Mouse (Mus musculus) frontal cortex, adult (tissue): ENCODE data around the gene Snapc3.
"Not testable (repeated sequence)": the region's sequence is repeated elsewhere in the genome, so short reads cannot be mapped to it uniquely, and the experiment has no call there.

ENCODE experiments used
- ATAC-seq: cut with Nextera tagmentation; 2 replicates; pipeline ENCODE4 v1.9.2; 2017; ENCODE audit warnings: mild to moderate bottlenecking, moderate library complexity, mixed read lengths; ENCODE audit not compliant: low TSS enrichment

Snapc3 gene

DNA sequence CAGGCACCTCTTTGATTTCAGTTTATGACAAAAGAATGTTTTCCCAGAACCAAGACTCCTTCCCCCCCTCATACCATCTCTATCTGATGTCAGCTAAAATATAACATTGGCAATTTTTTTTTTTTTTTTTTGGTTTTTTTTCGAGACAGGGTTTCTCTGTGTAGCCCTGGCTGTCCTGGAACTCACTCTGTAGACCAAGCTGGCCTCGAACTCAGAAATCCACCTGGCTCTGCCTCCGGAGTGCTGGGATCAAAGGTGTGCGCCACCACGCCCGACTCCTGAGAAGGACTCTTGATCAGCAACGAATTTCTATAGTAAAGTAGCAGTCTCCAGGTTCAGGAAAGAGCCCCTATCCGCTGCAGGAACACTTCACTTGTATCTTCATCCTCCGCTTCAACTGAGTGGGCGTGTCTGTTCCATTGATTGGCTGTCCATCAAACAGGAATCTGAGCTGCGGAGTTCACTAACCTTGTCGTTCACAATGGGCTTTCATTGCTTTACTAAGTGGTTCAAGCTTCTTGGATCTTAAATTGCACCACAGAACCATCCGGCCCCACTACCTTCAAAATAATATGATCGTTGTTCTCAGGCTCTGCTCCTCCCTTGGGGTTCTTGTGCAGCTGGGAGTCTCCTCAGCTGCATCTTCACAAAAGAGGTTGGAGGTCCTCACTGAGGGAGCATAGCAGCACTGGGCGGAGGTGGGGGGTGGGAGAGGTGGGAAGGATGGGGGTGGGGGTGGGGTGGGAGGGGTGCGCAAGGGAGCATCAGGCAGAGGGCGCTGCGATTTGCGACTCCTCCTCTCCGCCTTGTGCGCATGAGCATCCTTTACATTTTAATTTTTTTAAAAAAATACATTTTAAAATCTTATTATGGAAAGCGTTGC is 82.9 kb downstream of the Snapc3 start:
- peak; percentile 80 for ATAC-seq

DNA sequence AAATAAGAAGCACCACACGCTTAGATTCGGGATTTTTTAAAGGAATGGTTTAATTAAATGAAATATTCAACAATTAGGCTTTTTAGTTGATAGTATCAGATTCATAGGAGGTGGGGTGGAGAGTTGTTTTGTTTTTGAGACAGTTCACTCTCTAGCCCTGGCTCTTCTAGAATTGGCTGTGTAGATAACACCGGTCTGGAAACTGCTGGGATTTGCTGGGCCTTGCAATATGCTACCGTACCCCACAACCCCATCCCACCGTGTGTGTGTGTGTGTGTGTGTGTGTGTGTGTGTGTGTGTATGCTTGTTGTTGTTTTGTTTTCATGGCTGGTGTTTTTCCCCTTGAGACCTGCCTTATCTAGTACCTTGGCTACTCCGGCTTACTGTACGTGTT is 83.5 kb downstream of the Snapc3 start:
- ATAC-seq, result peak; percentile 51

DNA sequence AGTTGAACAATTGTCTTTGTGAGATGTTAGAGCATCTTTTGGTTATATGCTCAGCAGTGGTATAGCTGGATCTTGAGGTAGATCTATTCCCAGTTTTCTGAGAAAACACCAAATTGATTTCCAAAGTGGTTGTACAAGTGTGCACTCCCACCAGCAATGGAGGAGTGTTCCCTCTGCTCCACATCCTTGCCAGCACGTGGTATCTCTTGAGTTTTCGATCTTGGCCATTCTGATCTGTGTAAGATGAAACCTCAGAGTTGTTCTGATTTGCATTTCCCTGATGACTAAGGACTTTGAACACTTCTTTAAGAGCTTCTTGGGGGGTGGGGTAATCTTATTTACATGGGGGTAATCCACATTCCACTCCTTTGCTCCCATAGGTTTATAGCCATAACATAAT is 92.1 kb downstream of the Snapc3 start:
- no peak for ATAC-seq

DNA sequence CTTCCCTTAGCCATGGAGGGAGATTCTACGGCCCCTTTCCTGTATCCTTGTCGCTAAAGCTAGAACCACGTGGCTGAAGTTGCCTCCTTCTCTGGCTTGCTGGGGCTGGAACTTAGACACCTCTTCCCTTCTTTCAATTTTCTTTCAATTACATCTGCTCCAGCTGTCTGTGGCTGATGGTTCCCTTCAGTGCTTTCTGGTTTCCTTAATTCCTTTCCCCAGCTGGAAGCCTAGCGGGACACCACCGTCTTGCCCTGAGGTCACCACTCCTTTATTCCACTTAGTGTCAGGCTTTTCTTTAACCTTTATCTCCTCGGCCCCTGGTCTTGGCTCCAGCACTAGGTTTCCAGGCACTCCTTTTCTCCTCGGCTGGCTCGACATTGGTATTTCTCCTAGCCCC is 93.6 kb downstream of the Snapc3 start:
- ATAC-seq, result no peak

DNA sequence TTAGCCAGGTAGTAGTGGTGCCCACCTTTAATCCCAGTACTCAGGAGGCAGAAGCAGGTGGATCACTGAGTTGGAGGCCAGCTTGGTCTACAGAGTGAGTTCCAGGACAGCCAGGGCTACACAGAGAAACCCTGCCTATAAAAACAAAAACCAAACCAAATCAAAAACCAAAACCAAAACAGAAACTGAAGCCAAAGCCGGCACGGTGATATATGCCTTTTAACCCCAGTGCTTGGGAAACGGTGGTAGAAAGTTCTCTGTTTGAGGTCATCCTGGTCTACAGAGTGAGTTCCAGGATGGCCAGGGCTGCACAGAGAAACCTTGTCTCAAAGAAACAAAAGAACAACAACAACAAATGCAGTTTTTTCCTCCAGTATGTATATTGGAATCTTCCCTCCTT is 94.7 kb downstream of the Snapc3 start:
- no peak for ATAC-seq

DNA sequence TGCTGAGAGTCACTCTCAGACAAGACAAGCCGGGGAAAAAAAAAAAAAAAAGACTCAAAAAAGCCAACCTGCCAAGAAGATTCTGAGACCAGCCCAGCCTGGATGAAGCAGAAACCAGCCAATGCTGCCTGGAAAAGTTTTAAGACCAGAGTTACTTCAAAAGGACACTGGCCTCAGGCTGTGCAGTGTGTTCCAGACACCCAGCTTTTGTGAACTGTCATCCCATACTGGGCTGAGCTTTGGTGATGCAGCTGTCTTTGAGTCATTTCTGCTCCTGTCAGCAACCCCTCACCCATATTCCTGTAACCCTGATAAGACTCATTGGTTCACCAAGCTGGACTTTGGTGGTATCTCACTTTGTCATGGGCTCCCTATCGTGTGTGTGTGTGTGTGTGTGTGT is 95.1 kb downstream of the Snapc3 start:
- no peak for ATAC-seq

DNA sequence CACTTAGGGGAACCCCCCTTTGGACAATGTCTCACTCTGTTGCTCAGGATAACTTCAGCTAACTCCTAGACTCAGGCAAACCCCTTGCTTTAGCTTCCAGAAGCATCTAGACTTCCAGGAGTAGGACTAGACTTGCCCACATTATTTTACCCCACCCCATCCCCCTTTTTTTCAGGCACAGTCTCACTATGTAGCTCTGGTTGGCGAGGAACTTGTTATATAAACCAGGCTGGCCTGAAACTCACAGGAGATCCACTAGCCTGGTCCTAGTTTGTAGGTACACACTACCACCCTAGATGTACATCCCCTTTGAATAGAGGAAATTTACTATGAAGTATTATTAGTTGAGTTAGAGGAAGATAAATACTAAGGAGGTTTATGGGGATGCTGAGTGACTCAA is 96.7 kb downstream of the Snapc3 start:
- peak; percentile 66 for ATAC-seq

DNA sequence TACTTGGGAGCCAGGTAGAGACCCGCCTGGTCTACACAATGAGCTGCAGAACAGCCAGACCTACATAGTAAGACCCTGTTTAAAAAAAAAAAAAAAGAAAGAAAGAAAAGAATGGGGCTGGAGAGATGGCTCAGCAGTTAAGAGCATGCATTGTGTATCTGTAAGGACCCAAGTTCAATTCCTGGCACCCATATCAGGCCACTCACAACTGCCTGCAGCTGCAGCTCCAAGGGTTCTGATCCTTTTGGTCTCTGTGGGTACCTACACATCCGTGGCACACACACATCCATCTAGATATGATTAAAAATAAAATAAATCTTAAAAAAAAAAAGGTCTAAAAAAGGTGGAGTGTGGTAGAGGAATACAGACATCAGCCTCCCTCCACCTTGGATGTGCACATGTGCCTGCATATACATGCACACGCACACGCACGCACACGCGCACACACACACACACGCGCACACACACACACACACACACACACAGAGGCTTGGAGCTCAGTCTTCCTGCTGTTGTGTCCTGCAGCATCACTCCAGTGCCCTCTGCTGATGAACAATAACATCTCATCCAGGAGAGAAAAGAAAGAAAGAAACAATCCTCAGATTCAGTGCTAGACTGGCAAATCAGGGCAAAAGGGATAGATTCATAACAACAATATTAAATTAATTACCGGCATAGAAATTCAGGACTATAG is 97.6 kb downstream of the Snapc3 start:
- peak; percentile 67; the same call in 1 of the 2 replicates for ATAC-seq

DNA sequence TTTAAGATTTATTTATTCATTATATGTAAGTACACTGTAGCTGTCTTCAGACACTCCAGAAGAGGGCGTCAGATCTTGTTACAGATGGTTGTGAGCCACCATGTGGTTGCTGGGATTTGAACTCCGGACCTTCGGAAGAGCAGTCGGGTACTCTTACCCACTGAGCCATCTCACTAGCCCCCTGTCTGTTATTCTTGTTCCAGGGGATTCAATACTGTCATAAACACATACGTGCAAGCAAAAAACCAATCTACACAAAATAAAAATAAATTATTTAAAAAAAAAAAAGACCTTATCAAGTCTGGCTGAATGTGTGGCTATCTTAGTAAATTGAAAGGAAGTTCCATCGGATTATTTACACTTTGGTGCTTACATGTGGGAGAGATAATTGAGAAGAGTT is 98.6 kb downstream of the Snapc3 start:
- ATAC-seq, result not testable (repeated sequence)
